Mouse (Mus musculus) lung, adult 2 months (tissue): ENCODE data around the gene Plcl1.

Source experiments
- CTCF ChIP-seq: fragments of 200-500 bp; IDR thresholded peaks from 2 replicates; pipeline ENCODE4 v1.5.1; 2011; ENCODE audit warnings: mild to moderate bottlenecking, low read length, control low read depth; ENCODE audit not compliant: insufficient read depth
- POLR2A ChIP-seq: fragments of 200-500 bp; IDR thresholded peaks from 2 replicates; pipeline ENCODE4 v1.6.1; 2011; ENCODE audit warnings: low read depth, mild to moderate bottlenecking, control low read depth, low read length, borderline replicate concordance; ENCODE audit errors: extremely low read depth

- TF ChIP-seq CTCF = no peak
- no peak for TF ChIP-seq POLR2A
Measured at GRCm38 (mm10) chr1:55766743-55767142, 361.0 kb downstream of the Plcl1 start.
